Mouse (Mus musculus): ENCODE measurements at regions not wholly inside any gene's neighbourhood (a gene's known extent, or its start where the extent isn't known, plus 50 kb on each side); places are given as distances from the start of the nearest gene placed in this dataset.

GRCm38 (mm10) chr12:71418186-71418585 is 108.5 kb downstream of the Dact1 start:
- Histone ChIP-seq H3K36me3 (ENCODE audit: control insufficient read depth, insufficient read depth, low read length) (no peaks in the 10 kb centered on the region), H3K4me1 (replicated peaks; ENCODE audit: control insufficient read depth, insufficient read depth, low read length) (no peaks in the 10 kb centered on the region; the same call in 1 of the 2 replicates), H3K4me2 (ENCODE audit: low read depth, low read length) (no peak overlapping the region), H3K9me3 (ENCODE audit: control insufficient read depth, low read length) (no peaks in the 10 kb centered on the region), H3K4me3 (ENCODE audit: low read length) (no peak overlapping the region), H3K27me3 (ENCODE audit: control insufficient read depth, insufficient read depth, low read depth, low read length) (no peaks in the 10 kb centered on the region), H3K9ac (ENCODE audit: low read length) (no peak overlapping the region), H3K27ac (ENCODE audit: low read length) (no peak overlapping the region)
- ATAC-seq (ENCODE audit: low read depth), result no peak
- 43% methylated on average over 7 of the region's 7 CpGs for WGBS

DNA sequence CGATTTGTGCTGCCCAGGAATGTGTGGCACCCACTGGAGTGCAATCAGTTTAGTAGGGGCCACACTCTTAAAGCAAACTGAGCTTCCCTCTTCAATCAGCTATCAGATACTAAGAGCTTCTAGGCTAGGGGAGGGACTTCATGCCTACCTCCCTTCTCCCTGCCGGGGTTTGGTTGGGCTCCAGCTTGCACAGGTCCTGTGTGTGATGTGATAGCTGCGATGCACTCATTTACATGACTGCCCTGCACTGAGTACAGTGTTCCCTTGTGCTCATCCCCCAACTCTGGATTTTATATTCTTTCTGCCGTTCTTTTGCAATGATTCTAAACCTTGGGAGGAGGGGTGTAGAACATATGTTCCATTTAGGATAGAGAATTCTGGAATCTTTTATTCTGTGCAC is 109.5 kb downstream of the Dact1 start:
- Histone ChIP-seq H3K4me2 (ENCODE audit: low read depth, low read length) (no peak overlapping the region), H3K9ac (ENCODE audit: low read length) (no peak overlapping the region), H3K27ac (ENCODE audit: low read length) (no peak overlapping the region), H3K4me1 (replicated peaks; ENCODE audit: control insufficient read depth, insufficient read depth, low read length) (no peaks in the 10 kb centered on the region; the same call in 1 of the 2 replicates), H3K36me3 (ENCODE audit: control insufficient read depth, insufficient read depth, low read length) (no peaks in the 10 kb centered on the region), H3K27me3 (ENCODE audit: control insufficient read depth, insufficient read depth, low read depth, low read length) (no peaks in the 10 kb centered on the region), H3K4me3 (ENCODE audit: low read length) (no peak overlapping the region), H3K9me3 (ENCODE audit: control insufficient read depth, low read length) (no peaks in the 10 kb centered on the region)
- ATAC-seq (ENCODE audit: low read depth), result no peak
- 40% methylated on average over 4 of the region's 4 CpGs for WGBS

GRCm38 (mm10) chr12:71426023-71426719 is 116.5 kb downstream of the Dact1 start:
- Histone ChIP-seq H3K27me3 (ENCODE audit: control insufficient read depth, insufficient read depth, low read depth, low read length) (no peaks in the 10 kb centered on the region), H3K4me1 (replicated peaks; ENCODE audit: control insufficient read depth, insufficient read depth, low read length) (peaks cover 12% of the 10 kb centered on the region), H3K4me2 (ENCODE audit: low read depth, low read length) (0 out of 2 replicates have a peak overlapping the region, but pooled peaks have one; percentile 26), H3K27ac (ENCODE audit: low read length) (peak overlapping the region; percentile 58), H3K9ac (ENCODE audit: low read length) (no peak overlapping the region), H3K4me3 (ENCODE audit: low read length) (no peak overlapping the region), H3K36me3 (ENCODE audit: control insufficient read depth, insufficient read depth, low read length) (no peaks in the 10 kb centered on the region), H3K9me3 (ENCODE audit: control insufficient read depth, low read length) (no peaks in the 10 kb centered on the region)
- WGBS, result 20% methylated on average over 10 of the region's 10 CpGs
- ATAC-seq (ENCODE audit: low read depth), result peak; percentile 90

DNA sequence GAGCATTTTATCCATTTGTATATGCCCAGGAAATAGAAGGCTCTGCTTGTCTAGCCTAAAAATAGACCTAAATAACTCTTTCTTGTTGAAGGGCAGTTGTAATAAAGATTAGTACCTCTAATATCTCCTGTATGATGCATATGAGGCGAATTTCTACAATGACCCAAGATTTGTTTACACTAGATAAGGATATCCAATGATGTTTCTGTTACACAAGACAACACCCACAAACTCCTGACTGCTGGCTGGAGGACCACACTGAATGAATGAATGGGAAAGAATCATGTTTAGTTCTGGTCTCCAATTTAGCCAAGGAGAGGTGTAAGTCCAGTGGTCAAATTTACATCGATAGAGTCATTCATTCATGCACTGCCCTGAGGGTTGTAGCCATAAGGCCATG is 118.3 kb downstream of the Dact1 start:
- H3K4me1 ChIP-seq (replicated peaks; ENCODE audit: control insufficient read depth, insufficient read depth, low read length), result peaks cover 12% of the 10 kb centered on the region
- no peak overlapping the region for H3K4me2 ChIP-seq (ENCODE audit: low read depth, low read length)
- 46% methylated on average over 2 of the region's 2 CpGs for WGBS
- H3K36me3 ChIP-seq (ENCODE audit: control insufficient read depth, insufficient read depth, low read length), result no peaks in the 10 kb centered on the region
- no peak overlapping the region for H3K27ac ChIP-seq (ENCODE audit: low read length)
- no peak overlapping the region for H3K9ac ChIP-seq (ENCODE audit: low read length)
- no peak overlapping the region for H3K4me3 ChIP-seq (ENCODE audit: low read length)
- H3K27me3 ChIP-seq (ENCODE audit: control insufficient read depth, insufficient read depth, low read depth, low read length), result no peaks in the 10 kb centered on the region
- H3K9me3 ChIP-seq (ENCODE audit: control insufficient read depth, low read length), result no peaks in the 10 kb centered on the region
- no peak for ATAC-seq (ENCODE audit: low read depth)

DNA sequence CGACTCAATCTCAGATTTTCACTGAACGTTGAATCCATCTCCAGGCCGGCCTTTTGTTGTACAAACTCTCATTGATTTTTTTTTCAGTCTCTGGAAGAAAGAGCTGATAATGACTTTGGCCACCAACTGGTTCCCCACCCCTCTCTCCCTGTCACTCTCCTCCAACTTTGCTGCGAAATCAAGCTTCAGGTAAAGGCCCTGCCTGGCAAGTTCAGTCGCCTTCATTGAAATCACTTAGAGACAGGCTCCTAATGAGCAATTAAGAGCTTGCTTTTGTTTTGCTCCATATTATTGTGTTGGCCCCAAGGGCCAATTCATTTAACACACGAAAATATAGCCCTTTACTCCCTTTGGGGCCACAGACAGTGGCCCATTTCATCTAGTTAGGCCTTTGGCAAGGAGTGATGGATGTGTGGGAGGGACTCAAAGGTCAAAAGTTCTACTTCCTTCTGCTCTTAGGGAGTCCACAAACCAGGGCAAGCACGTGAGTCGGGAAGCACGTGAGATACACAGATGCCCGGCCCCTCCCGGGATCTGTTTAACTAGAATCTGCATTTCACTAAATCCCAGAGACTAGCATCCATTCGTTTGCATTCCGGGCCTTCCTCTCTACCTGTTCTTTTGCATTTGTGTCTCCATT is 120.0 kb downstream of the Dact1 start:
- Histone ChIP-seq H3K27me3 (ENCODE audit: control insufficient read depth, insufficient read depth, low read depth, low read length) (no peaks in the 10 kb centered on the region), H3K9ac (ENCODE audit: low read length) (no peak overlapping the region), H3K4me2 (ENCODE audit: low read depth, low read length) (no peak overlapping the region), H3K27ac (ENCODE audit: low read length) (no peak overlapping the region), H3K4me1 (replicated peaks; ENCODE audit: control insufficient read depth, insufficient read depth, low read length) (peaks cover 18% of the 10 kb centered on the region), H3K4me3 (ENCODE audit: low read length) (no peak overlapping the region), H3K36me3 (ENCODE audit: control insufficient read depth, insufficient read depth, low read length) (no peaks in the 10 kb centered on the region), H3K9me3 (ENCODE audit: control insufficient read depth, low read length) (no peaks in the 10 kb centered on the region)
- 39% methylated on average over 13 of the region's 13 CpGs for WGBS
- ATAC-seq (ENCODE audit: low read depth), result no peak

- Histone ChIP-seq H3K9ac (ENCODE audit: low read length) (no peak overlapping the region), H3K27ac (ENCODE audit: low read length) (no peak overlapping the region), H3K4me3 (ENCODE audit: low read length) (no peak overlapping the region), H3K27me3 (ENCODE audit: control insufficient read depth, insufficient read depth, low read depth, low read length) (no peaks in the 10 kb centered on the region), H3K4me1 (replicated peaks; ENCODE audit: control insufficient read depth, insufficient read depth, low read length) (peaks cover 18% of the 10 kb centered on the region), H3K4me2 (ENCODE audit: low read depth, low read length) (no peak overlapping the region), H3K36me3 (ENCODE audit: control insufficient read depth, insufficient read depth, low read length) (no peaks in the 10 kb centered on the region), H3K9me3 (ENCODE audit: control insufficient read depth, low read length) (no peaks in the 10 kb centered on the region)
- ATAC-seq (ENCODE audit: low read depth), result no peak
- WGBS, result 25% methylated on average over 11 of the region's 11 CpGs
Observed at GRCm38 (mm10) chr12:71430331-71430730, 120.6 kb downstream of the Dact1 start.

DNA sequence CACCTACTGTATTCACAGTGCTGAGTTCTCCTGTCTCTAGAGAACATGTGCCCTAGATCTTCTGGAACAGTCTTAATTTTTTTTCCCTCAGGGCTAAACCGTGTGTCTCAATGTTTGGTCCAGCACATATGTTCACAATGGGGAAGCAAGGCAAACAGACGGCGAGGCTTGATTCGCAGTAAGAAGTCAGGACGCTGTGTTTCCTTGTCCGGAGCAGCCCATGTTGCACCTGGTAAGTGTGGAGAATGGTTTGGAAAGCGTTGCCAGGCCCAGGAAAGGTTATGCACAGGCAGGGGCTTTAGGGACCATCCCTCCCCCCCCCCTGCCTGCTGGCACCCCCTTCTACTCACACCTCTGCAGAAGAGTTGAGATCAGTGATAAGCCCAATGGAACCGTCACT is 121.4 kb downstream of the Dact1 start:
- 56% methylated on average over 8 of the region's 8 CpGs for WGBS

DNA sequence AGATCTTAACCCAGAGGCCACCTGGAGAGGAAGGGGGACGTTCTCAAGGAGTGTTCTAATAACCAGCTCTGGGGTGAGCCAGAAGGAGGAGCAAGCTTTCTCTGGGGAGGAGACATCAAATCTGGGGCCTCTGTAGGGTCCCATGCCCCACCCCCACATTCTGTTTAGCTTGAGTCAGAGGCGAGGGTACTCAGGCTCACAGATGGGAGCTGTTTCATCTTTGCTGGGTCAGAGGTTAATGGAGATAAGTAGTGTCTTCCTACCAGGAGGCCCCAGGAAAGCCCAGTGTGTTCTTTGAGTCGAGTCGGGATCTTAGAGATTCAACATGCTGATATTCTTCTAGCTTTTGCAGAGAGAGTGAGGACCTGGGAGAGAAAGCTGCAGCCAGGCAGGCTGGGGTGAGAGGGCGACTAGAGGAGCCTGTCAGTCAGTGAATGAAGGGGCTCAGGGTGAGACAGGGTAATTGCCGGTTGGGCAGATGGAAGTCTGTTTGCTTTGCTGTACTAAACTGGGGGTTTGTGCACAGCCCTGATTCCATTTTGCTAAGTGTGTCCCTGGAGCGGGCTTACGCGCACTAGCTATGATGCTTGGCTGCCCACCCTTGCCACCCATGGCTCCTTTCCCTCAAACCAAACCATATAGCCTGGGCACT is 124.0 kb downstream of the Dact1 start:
- no peak overlapping the region for H3K27ac ChIP-seq (ENCODE audit: low read length)
- no peaks in the 10 kb centered on the region for H3K27me3 ChIP-seq (ENCODE audit: control insufficient read depth, insufficient read depth, low read depth, low read length)
- 42% methylated on average over 9 of the region's 9 CpGs for WGBS
- H3K4me1 ChIP-seq (replicated peaks; ENCODE audit: control insufficient read depth, insufficient read depth, low read length), result peaks cover 23% of the 10 kb centered on the region
- no peak overlapping the region for H3K9ac ChIP-seq (ENCODE audit: low read length)
- no peak overlapping the region for H3K4me2 ChIP-seq (ENCODE audit: low read depth, low read length)
- no peaks in the 10 kb centered on the region for H3K9me3 ChIP-seq (ENCODE audit: control insufficient read depth, low read length)
- ATAC-seq (ENCODE audit: low read depth), result no peak
- no peaks in the 10 kb centered on the region for H3K36me3 ChIP-seq (ENCODE audit: control insufficient read depth, insufficient read depth, low read length)
- no peak overlapping the region for H3K4me3 ChIP-seq (ENCODE audit: low read length)

More for the DNA sequence above, 121.4 kb downstream of the Dact1 start:
- no peak for ATAC-seq (ENCODE audit: low read depth)
- H3K4me1 ChIP-seq (replicated peaks; ENCODE audit: control insufficient read depth, insufficient read depth, low read length), result peaks cover 17% of the 10 kb centered on the region
- no peaks in the 10 kb centered on the region for H3K27me3 ChIP-seq (ENCODE audit: control insufficient read depth, insufficient read depth, low read depth, low read length)
- H3K4me2 ChIP-seq (ENCODE audit: low read depth, low read length), result no peak overlapping the region
- no peaks in the 10 kb centered on the region for H3K36me3 ChIP-seq (ENCODE audit: control insufficient read depth, insufficient read depth, low read length)
- no peak overlapping the region for H3K4me3 ChIP-seq (ENCODE audit: low read length)
- no peak overlapping the region for H3K27ac ChIP-seq (ENCODE audit: low read length)
- no peaks in the 10 kb centered on the region for H3K9me3 ChIP-seq (ENCODE audit: control insufficient read depth, low read length)
- no peak overlapping the region for H3K9ac ChIP-seq (ENCODE audit: low read length)

GRCm38 (mm10) chr12:71438254-71438653 is 128.6 kb downstream of the Dact1 start:
- Histone ChIP-seq H3K4me3 (ENCODE audit: low read length) (no peak overlapping the region), H3K27me3 (ENCODE audit: control insufficient read depth, insufficient read depth, low read depth, low read length) (no peaks in the 10 kb centered on the region), H3K27ac (ENCODE audit: low read length) (peak overlapping the region; percentile 27; the same call in 1 of the 2 replicates), H3K4me2 (ENCODE audit: low read depth, low read length) (no peak overlapping the region), H3K36me3 (ENCODE audit: control insufficient read depth, insufficient read depth, low read length) (no peaks in the 10 kb centered on the region), H3K9me3 (ENCODE audit: control insufficient read depth, low read length) (no peaks in the 10 kb centered on the region), H3K9ac (ENCODE audit: low read length) (no peak overlapping the region), H3K4me1 (replicated peaks; ENCODE audit: control insufficient read depth, insufficient read depth, low read length) (peaks cover 16% of the 10 kb centered on the region)
- 24% methylated on average over 6 of the region's 6 CpGs for WGBS
- ATAC-seq (ENCODE audit: low read depth), result peak; percentile 89

Measured in lung, embryonic 16.5 days (tissue).